Mouse (Mus musculus): Measurements from ENCODE around the gene Saysd1. TPM values are rescaled to one million over a fixed set of nuclear protein-coding genes. Genes with fewer than 3 reads are reported as not detected.
A peak's percentile ranks its signal among the peaks of the same experiment; 100 is the strongest.

Gene Saysd1
- polyA plus RNA-seq, 1 experiment from 2014 or later, result 15.3 TPM

GRCm38 (mm10) chr14:20154937-20155336 lies 16.6 kb upstream of the Saysd1 start:
- H3K36me3 ChIP-seq (ENCODE audit: control insufficient read depth, insufficient read depth), result no peaks in the 10 kb centered on the region
- H3K27ac ChIP-seq (ENCODE audit: low read length), result no peak overlapping the region
- H3K4me1 ChIP-seq (replicated peaks; ENCODE audit: control insufficient read depth, insufficient read depth, low read length), result no peaks in the 10 kb centered on the region; the same call in 1 of the 2 replicates
- no peak overlapping the region for H3K4me3 ChIP-seq (replicated peaks; ENCODE audit: low read length)
- no peak for ATAC-seq
- no peaks in the 10 kb centered on the region for H3K27me3 ChIP-seq (replicated peaks; ENCODE audit: control insufficient read depth, insufficient read depth, low read length)
- no peak overlapping the region for H3K9ac ChIP-seq (replicated peaks; ENCODE audit: low read depth, low read length)
- no peaks in the 10 kb centered on the region for H3K9me3 ChIP-seq (ENCODE audit: control insufficient read depth, low read length)
- H3K4me2 ChIP-seq (ENCODE audit: low read length), result no peak overlapping the region
- 86% methylated on average over 4 of the region's 4 CpGs for WGBS

GRCm38 (mm10) chr14:20154245-20154644 lies 15.9 kb upstream of the Saysd1 start:
- H3K36me3 ChIP-seq (ENCODE audit: control insufficient read depth, insufficient read depth), result no peaks in the 10 kb centered on the region
- 78% methylated on average over 7 of the region's 7 CpGs for WGBS
- H3K9me3 ChIP-seq (ENCODE audit: control insufficient read depth, low read length), result no peaks in the 10 kb centered on the region
- no peak overlapping the region for H3K4me2 ChIP-seq (ENCODE audit: low read length)
- no peak for ATAC-seq
- no peak overlapping the region for H3K4me3 ChIP-seq (replicated peaks; ENCODE audit: low read length)
- no peaks in the 10 kb centered on the region for H3K27me3 ChIP-seq (replicated peaks; ENCODE audit: control insufficient read depth, insufficient read depth, low read length)
- H3K9ac ChIP-seq (replicated peaks; ENCODE audit: low read depth, low read length), result no peak overlapping the region
- no peaks in the 10 kb centered on the region; the same call in 1 of the 2 replicates for H3K4me1 ChIP-seq (replicated peaks; ENCODE audit: control insufficient read depth, insufficient read depth, low read length)
- H3K27ac ChIP-seq (ENCODE audit: low read length), result no peak overlapping the region

- Histone ChIP-seq H3K4me2 (ENCODE audit: low read length) (no peak overlapping the region), H3K27me3 (replicated peaks; ENCODE audit: control insufficient read depth, insufficient read depth, low read length) (no peaks in the 10 kb centered on the region), H3K4me3 (replicated peaks; ENCODE audit: low read length) (no peak overlapping the region), H3K36me3 (ENCODE audit: control insufficient read depth, insufficient read depth) (no peaks in the 10 kb centered on the region), H3K4me1 (replicated peaks; ENCODE audit: control insufficient read depth, insufficient read depth, low read length) (no peaks in the 10 kb centered on the region), H3K9me3 (ENCODE audit: control insufficient read depth, low read length) (no peaks in the 10 kb centered on the region), H3K9ac (replicated peaks; ENCODE audit: low read depth, low read length) (no peak overlapping the region), H3K27ac (ENCODE audit: low read length) (no peak overlapping the region)
- 90% methylated on average over 22 of the region's 22 CpGs for WGBS
- no peak for ATAC-seq
Measured at GRCm38 (mm10) chr14:20149127-20150080, 11.1 kb upstream of the Saysd1 start.

- Histone ChIP-seq H3K9ac (replicated peaks; ENCODE audit: low read depth, low read length) (no peak overlapping the region), H3K27me3 (replicated peaks; ENCODE audit: control insufficient read depth, insufficient read depth, low read length) (no peaks in the 10 kb centered on the region), H3K4me2 (ENCODE audit: low read length) (no peak overlapping the region), H3K36me3 (ENCODE audit: control insufficient read depth, insufficient read depth) (no peaks in the 10 kb centered on the region), H3K4me1 (replicated peaks; ENCODE audit: control insufficient read depth, insufficient read depth, low read length) (0 out of 2 replicates have a peak, but pooled peaks cover 2% of the 10 kb centered on the region), H3K9me3 (ENCODE audit: control insufficient read depth, low read length) (no peaks in the 10 kb centered on the region), H3K4me3 (replicated peaks; ENCODE audit: low read length) (no peak overlapping the region), H3K27ac (ENCODE audit: low read length) (no peak overlapping the region)
- no peak for ATAC-seq
- 97% methylated on average over 11 of the region's 11 CpGs for WGBS
Measured at GRCm38 (mm10) chr14:20148514-20148913, 10.2 kb upstream of the Saysd1 start.

- Histone ChIP-seq H3K4me2 (ENCODE audit: low read length) (no peak overlapping the region), H3K36me3 (ENCODE audit: control insufficient read depth, insufficient read depth) (no peaks in the 10 kb centered on the region), H3K9me3 (ENCODE audit: control insufficient read depth, low read length) (no peaks in the 10 kb centered on the region), H3K9ac (replicated peaks; ENCODE audit: low read depth, low read length) (no peak overlapping the region), H3K4me1 (replicated peaks; ENCODE audit: control insufficient read depth, insufficient read depth, low read length) (0 out of 2 replicates have a peak, but pooled peaks cover 2% of the 10 kb centered on the region), H3K27ac (ENCODE audit: low read length) (no peak overlapping the region), H3K4me3 (replicated peaks; ENCODE audit: low read length) (no peak overlapping the region), H3K27me3 (replicated peaks; ENCODE audit: control insufficient read depth, insufficient read depth, low read length) (no peaks in the 10 kb centered on the region)
- WGBS, result 97% methylated on average over 7 of the region's 7 CpGs
- no peak for ATAC-seq
Measured at GRCm38 (mm10) chr14:20147854-20148253, 9.5 kb upstream of the Saysd1 start.

- Histone ChIP-seq H3K27ac (ENCODE audit: low read length) (no peak overlapping the region), H3K9ac (replicated peaks; ENCODE audit: low read depth, low read length) (no peak overlapping the region), H3K36me3 (ENCODE audit: control insufficient read depth, insufficient read depth) (no peaks in the 10 kb centered on the region), H3K9me3 (ENCODE audit: control insufficient read depth, low read length) (no peaks in the 10 kb centered on the region), H3K4me3 (replicated peaks; ENCODE audit: low read length) (no peak overlapping the region), H3K27me3 (replicated peaks; ENCODE audit: control insufficient read depth, insufficient read depth, low read length) (no peaks in the 10 kb centered on the region), H3K4me2 (ENCODE audit: low read length) (no peak overlapping the region), H3K4me1 (replicated peaks; ENCODE audit: control insufficient read depth, insufficient read depth, low read length) (0 out of 2 replicates have a peak, but pooled peaks cover 2% of the 10 kb centered on the region)
- 19% methylated on average over 4 of the region's 4 CpGs for WGBS
- peak; percentile 28; the same call in 1 of the 2 replicates for ATAC-seq
Measured at GRCm38 (mm10) chr14:20144093-20144492, 5.8 kb upstream of the Saysd1 start.

GRCm38 (mm10) chr14:20134965-20135671 lies 3.2 kb downstream of the Saysd1 start:
- WGBS, result 85% methylated on average over 10 of the region's 10 CpGs
- no peaks in the 10 kb centered on the region for H3K4me1 ChIP-seq (replicated peaks; ENCODE audit: control insufficient read depth, insufficient read depth, low read length)
- H3K9me3 ChIP-seq (ENCODE audit: control insufficient read depth, low read length), result no peaks in the 10 kb centered on the region
- H3K36me3 ChIP-seq (ENCODE audit: control insufficient read depth, insufficient read depth), result no peaks in the 10 kb centered on the region
- no peak overlapping the region for H3K4me2 ChIP-seq (ENCODE audit: low read length)
- H3K27ac ChIP-seq (ENCODE audit: low read length), result no peak overlapping the region
- H3K9ac ChIP-seq (replicated peaks; ENCODE audit: low read depth, low read length), result no peak overlapping the region
- H3K4me3 ChIP-seq (replicated peaks; ENCODE audit: low read length), result no peak overlapping the region
- ATAC-seq, result no peak
- H3K27me3 ChIP-seq (replicated peaks; ENCODE audit: control insufficient read depth, insufficient read depth, low read length), result no peaks in the 10 kb centered on the region

- Histone ChIP-seq H3K4me1 (replicated peaks; ENCODE audit: control insufficient read depth, insufficient read depth, low read length) (no peaks in the 10 kb centered on the region), H3K4me3 (replicated peaks; ENCODE audit: low read length) (no peak overlapping the region), H3K4me2 (ENCODE audit: low read length) (no peak overlapping the region), H3K9me3 (ENCODE audit: control insufficient read depth, low read length) (no peaks in the 10 kb centered on the region), H3K36me3 (ENCODE audit: control insufficient read depth, insufficient read depth) (no peaks in the 10 kb centered on the region), H3K9ac (replicated peaks; ENCODE audit: low read depth, low read length) (no peak overlapping the region), H3K27ac (ENCODE audit: low read length) (no peak overlapping the region), H3K27me3 (replicated peaks; ENCODE audit: control insufficient read depth, insufficient read depth, low read length) (no peaks in the 10 kb centered on the region)
- ATAC-seq, result no peak
- 90% methylated on average over 6 of the region's 6 CpGs for WGBS
Measured at GRCm38 (mm10) chr14:20128162-20128561, 10.2 kb downstream of the Saysd1 start.

- no peak overlapping the region for H3K4me3 ChIP-seq (replicated peaks; ENCODE audit: low read length)
- 82% methylated on average over 15 of the region's 15 CpGs for WGBS
- no peaks in the 10 kb centered on the region for H3K4me1 ChIP-seq (replicated peaks; ENCODE audit: control insufficient read depth, insufficient read depth, low read length)
- H3K9me3 ChIP-seq (ENCODE audit: control insufficient read depth, low read length), result no peaks in the 10 kb centered on the region
- H3K27me3 ChIP-seq (replicated peaks; ENCODE audit: control insufficient read depth, insufficient read depth, low read length), result no peaks in the 10 kb centered on the region
- no peak overlapping the region for H3K9ac ChIP-seq (replicated peaks; ENCODE audit: low read depth, low read length)
- ATAC-seq, result no peak
- no peak overlapping the region for H3K4me2 ChIP-seq (ENCODE audit: low read length)
- no peak overlapping the region for H3K27ac ChIP-seq (ENCODE audit: low read length)
- no peaks in the 10 kb centered on the region for H3K36me3 ChIP-seq (ENCODE audit: control insufficient read depth, insufficient read depth)
Measured at GRCm38 (mm10) chr14:20127406-20128087, 10.8 kb downstream of the Saysd1 start.
